Mouse (Mus musculus) kidney, adult 2 months (tissue): ENCODE data around the gene Agfg1.

ENCODE experiments used
- CTCF ChIP-seq: fragments of 200-500 bp; conservative IDR thresholded peaks from 2 replicates; pipeline ENCODE4 v1.5.1; 2011; ENCODE audit warnings: low read depth, mild to moderate bottlenecking, control low read depth, low read length, moderate library complexity, mixed read lengths; ENCODE audit not compliant: insufficient read depth, insufficient read length
- POLR2A ChIP-seq: fragments of 200-500 bp; IDR thresholded peaks from one replicate; pipeline ENCODE4 v1.6.1; 2011; ENCODE audit warnings: low read depth, low read length, control low read depth

DNA sequence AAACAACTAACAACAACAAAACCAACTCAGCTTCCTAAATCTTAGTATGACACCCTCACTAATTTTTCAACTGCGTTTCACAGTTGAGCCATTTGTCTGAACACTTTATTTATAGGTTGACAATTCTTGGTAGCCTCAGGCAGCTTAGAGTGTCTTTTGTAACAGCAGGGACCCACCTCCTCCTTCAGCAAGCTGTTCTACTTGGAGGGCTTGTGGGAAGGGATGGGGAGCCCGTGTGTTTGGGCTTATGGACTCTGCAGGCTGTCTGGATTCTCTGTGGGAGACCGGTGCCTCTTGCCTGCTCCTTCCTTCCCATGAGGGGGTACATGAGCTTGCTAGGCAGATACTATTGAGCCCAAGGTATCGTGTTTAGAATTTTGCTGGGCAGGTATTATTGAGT, 45.3 kb upstream of the Agfg1 start:
- TF ChIP-seq CTCF (no peak), POLR2A (no peak)
